Mouse (Mus musculus) kidney, adult 18-20 months (tissue): ENCODE results near the gene Gsk3a.
"Not testable (repeated sequence)": the region's sequence is repeated elsewhere in the genome, so short reads cannot be mapped to it uniquely, and the experiment has no call there.

ENCODE experiments used
- DNase-seq: peaks from one replicate; pipeline ENCODE4 v3.0.0; 2021

The Gsk3a gene

GRCm38 (mm10) chr7:25272445-25273258, 35.0 kb upstream of the Gsk3a start:
- DNase-seq: no peak

- DNase-seq: no peak
These were observed 34.2 kb upstream of the Gsk3a start for GRCm38 (mm10) chr7:25271651-25272444.

GRCm38 (mm10) chr7:25270652-25271633, 33.3 kb upstream of the Gsk3a start:
- DNase-seq: no peak

GRCm38 (mm10) chr7:25269545-25270271, 32.1 kb upstream of the Gsk3a start:
- no peak for DNase-seq

GRCm38 (mm10) chr7:25269029-25269428, 31.4 kb upstream of the Gsk3a start:
- no peak for DNase-seq

GRCm38 (mm10) chr7:25268588-25268987, 30.9 kb upstream of the Gsk3a start:
- no peak for DNase-seq

- peak; percentile 98 for DNase-seq
These were observed 30.3 kb upstream of the Gsk3a start for GRCm38 (mm10) chr7:25267751-25268463.

- DNase-seq: peak; percentile 100
These were observed 29.7 kb upstream of the Gsk3a start, which contains the start of gene Cic for GRCm38 (mm10) chr7:25267301-25267750. Cic (plus strand) TSS chr7:25267704.

GRCm38 (mm10) chr7:25266180-25266962, 28.7 kb upstream of the Gsk3a start:
- DNase-seq: no peak

GRCm38 (mm10) chr7:25265743-25266142, 28.1 kb upstream of the Gsk3a start:
- not testable (repeated sequence) for DNase-seq

- no peak for DNase-seq
These were observed 26.6 kb upstream of the Gsk3a start for GRCm38 (mm10) chr7:25263968-25264870.

GRCm38 (mm10) chr7:25261896-25262295, 24.2 kb upstream of the Gsk3a start:
- no peak for DNase-seq

- no peak for DNase-seq
These were observed 14.2 kb upstream of the Gsk3a start for GRCm38 (mm10) chr7:25251822-25252221.

GRCm38 (mm10) chr7:25251071-25251791, 13.6 kb upstream of the Gsk3a start:
- DNase-seq: peak; percentile 52

- DNase-seq: peak; percentile 96
These were observed 12.7 kb upstream of the Gsk3a start, which contains the start of gene Erf for GRCm38 (mm10) chr7:25250141-25250972. Erf (minus strand) TSS chr7:25250761.

- DNase-seq: peak; percentile 83
These were observed 11.9 kb upstream of the Gsk3a start for GRCm38 (mm10) chr7:25249314-25250140.
